Mouse (Mus musculus): ENCODE measurements around the gene Hoga1.

Hoga1 gene

GRCm38 (mm10) chr19:42045269-42046102 lies at the start of gene Hoga1:
TSS of gene Hoga1 (plus strand) at chr19:42045610.
- DNase-seq (ENCODE audit: low spot score), result no peak

GRCm38 (mm10) chr19:41997090-41997489 lies 48.3 kb upstream of the Hoga1 start:
- DNase-seq (ENCODE audit: low spot score), result no peak

GRCm38 (mm10) chr19:41998770-41999548 lies 46.5 kb upstream of the Hoga1 start:
- no peak for DNase-seq (ENCODE audit: low spot score)

GRCm38 (mm10) chr19:41999688-42000283 lies 45.6 kb upstream of the Hoga1 start:
- no peak for DNase-seq (ENCODE audit: low spot score)

GRCm38 (mm10) chr19:42000446-42000958 lies 44.9 kb upstream of the Hoga1 start:
- no peak for DNase-seq (ENCODE audit: low spot score)

- DNase-seq (ENCODE audit: low spot score), result no peak
Observed at GRCm38 (mm10) chr19:42001253-42001980, 44.0 kb upstream of the Hoga1 start.

GRCm38 (mm10) chr19:42004258-42004657 lies 41.2 kb upstream of the Hoga1 start:
- DNase-seq (ENCODE audit: low spot score), result no peak

- no peak for DNase-seq (ENCODE audit: low spot score)
Observed at GRCm38 (mm10) chr19:42005616-42006015, 39.8 kb upstream of the Hoga1 start.

GRCm38 (mm10) chr19:42006568-42006967 lies 38.8 kb upstream of the Hoga1 start:
- DNase-seq (ENCODE audit: low spot score), result no peak

- no peak for DNase-seq (ENCODE audit: low spot score)
Observed at GRCm38 (mm10) chr19:42008586-42008985, 36.8 kb upstream of the Hoga1 start.

GRCm38 (mm10) chr19:42009067-42009466 lies 36.3 kb upstream of the Hoga1 start:
- no peak for DNase-seq (ENCODE audit: low spot score)

- DNase-seq (ENCODE audit: low spot score), result no peak
Observed at GRCm38 (mm10) chr19:42010436-42010835, 35.0 kb upstream of the Hoga1 start.

GRCm38 (mm10) chr19:42011123-42011522 lies 34.3 kb upstream of the Hoga1 start:
- no peak for DNase-seq (ENCODE audit: low spot score)

GRCm38 (mm10) chr19:42014231-42014825 lies 31.1 kb upstream of the Hoga1 start:
- DNase-seq (ENCODE audit: low spot score), result no peak

- no peak for DNase-seq (ENCODE audit: low spot score)
Observed at GRCm38 (mm10) chr19:42015001-42015400, 30.4 kb upstream of the Hoga1 start.

GRCm38 (mm10) chr19:42016251-42016650 lies 29.2 kb upstream of the Hoga1 start:
- no peak for DNase-seq (ENCODE audit: low spot score)

GRCm38 (mm10) chr19:42016840-42017239 lies 28.6 kb upstream of the Hoga1 start:
- no peak for DNase-seq (ENCODE audit: low spot score)

- DNase-seq (ENCODE audit: low spot score), result no peak
Observed at GRCm38 (mm10) chr19:42017399-42018247, 27.8 kb upstream of the Hoga1 start.

GRCm38 (mm10) chr19:42019011-42019522 lies 26.3 kb upstream of the Hoga1 start:
- DNase-seq (ENCODE audit: low spot score), result no peak
